Comparison of ENCODE assay signal across 10 mouse cellular contexts in genomic region chr9:96398165-96398564, GRCm38 (mm10). TPM values are rescaled to one million over a fixed set of nuclear protein-coding genes. Genes with fewer than 3 reads are reported as not detected.
DNase-seq lines count a peak whose midpoint lies in the region; ATAC-seq lines count a peak whose summit lies in the region.
"Had no signal": no experiment of that assay in that cellular context is flagged by ENCODE, and none has a peak within 500 bp of the region (broad histone marks: within the 10 kb centered on the region; RNA-seq: fewer than 3 reads in every experiment).

No protein-coding gene starts in this region.

- no peaks in the 10 kb centered on the region for H3K36me3 ChIP-seq in kidney, embryonic 14.5 days (ENCODE audit: control insufficient read depth, insufficient read depth, low read length)
- H3K36me3 ChIP-seq in limb, embryonic 13.5 days = no peaks in the 10 kb centered on the region

- ATAC-seq in frontal cortex, adult (ENCODE audit: low TSS enrichment) = peak; percentile 86
- ATAC-seq in kidney, embryonic 14.5 days (ENCODE audit: low FRiP score, low TSS enrichment) = no peak
- ATAC-seq in limb, embryonic 13.5 days (ENCODE audit: low FRiP score, low read depth) = 0 out of 2 replicates have a peak, but pooled peaks have one; percentile 11
- no peak for ATAC-seq in inflammation-experienced regulatory T-cells, adult 6 months

- H3K9ac ChIP-seq in kidney, embryonic 14.5 days (ENCODE audit: low read depth, low read length) = no peak overlapping the region
- H3K9ac ChIP-seq in limb, embryonic 13.5 days = no peak overlapping the region

- 43% methylated on average over 8 of the region's 8 CpGs for WGBS in kidney, embryonic 14.5 days
- WGBS in limb, embryonic 13.5 days = 51% methylated on average over 8 of the region's 8 CpGs

- no peaks in the 10 kb centered on the region for H3K9me3 ChIP-seq in kidney, embryonic 14.5 days (ENCODE audit: control insufficient read depth, low read length)
- no peaks in the 10 kb centered on the region for H3K9me3 ChIP-seq in limb, embryonic 13.5 days

- no peak overlapping the region for H3K27ac ChIP-seq in kidney, embryonic 14.5 days (ENCODE audit: low read depth, low read length)
- no peak overlapping the region; the same call in 1 of the 2 replicates for H3K27ac ChIP-seq in limb, embryonic 13.5 days

- DNase-seq in frontal cortex, postnatal 14 days (ENCODE audit: low spot score in 2 of 2) = no peak
- peak; percentile 31 to 53 for DNase-seq in kidney, postnatal 4 days
- DNase-seq in ZHBTc4 (ENCODE audit: low read depth, low spot score) = peak; percentile 48
- DNase-seq in thymus, postnatal 0 days (ENCODE audit: low spot score) = no peak
- DNase-seq: embryo, embryonic 11 days; gastrocnemius, postnatal 25 days had no signal

- H3K4me2 ChIP-seq in kidney, embryonic 14.5 days (replicated peaks; ENCODE audit: low read depth, low read length) = no peak overlapping the region
- H3K4me2 ChIP-seq in limb, embryonic 13.5 days (replicated peaks) = no peak overlapping the region

- no peak overlapping the region for H3K4me3 ChIP-seq in kidney, embryonic 14.5 days (ENCODE audit: low read length)
- H3K4me3 ChIP-seq in limb, embryonic 13.5 days = no peak overlapping the region

- H3K27me3 ChIP-seq in kidney, embryonic 14.5 days (ENCODE audit: control insufficient read depth, insufficient read depth, low read length) = no peaks in the 10 kb centered on the region
- H3K27me3 ChIP-seq in limb, embryonic 13.5 days = no peaks in the 10 kb centered on the region

- H3K4me1 ChIP-seq in kidney, embryonic 14.5 days (ENCODE audit: control insufficient read depth, insufficient read depth, low read length) = peaks cover 6% of the 10 kb centered on the region; the same call in 1 of the 2 replicates
- peaks cover 14% of the 10 kb centered on the region for H3K4me1 ChIP-seq in limb, embryonic 13.5 days

RNA-seq across cellular contexts. Expression of gene Atp1b3, which starts 33.9 kb away (rescaled TPM):
- 126 and 179 TPM in 2 replicates for polyA plus RNA-seq in kidney, embryonic 14.5 days (2014; fragmentation: Nextera tagmentation; extraction: Ambion mirVana)
- polyA plus RNA-seq in limb, embryonic 13.5 days (2015; fragmentation: Nextera tagmentation; extraction: Ambion mirVana) = 126 and 131 TPM in 2 replicates
- 100 to 1,000 TPM; 181 to 248 (median 245) TPM for polyA plus RNA-seq in inflammation-experienced regulatory T-cells, adult 6 months (2017; shearing (Covaris generic))
- 203 and 216 TPM in 2 replicates for polyA plus RNA-seq in thymus, postnatal 0 days (2015; fragmentation: Nextera tagmentation; extraction: Ambion mirVana)

Comparison
In these comparisons a context has a peak if more than half of its experiments do, and no peak if none do; other contexts are left out.
1. ATAC-seq: peak in frontal cortex, adult (single experiment) and limb, embryonic 13.5 days (single experiment); none in kidney, embryonic 14.5 days (single experiment) and inflammation-experienced regulatory T-cells, adult 6 months (single experiment).
2. DNase-seq: peak in kidney, postnatal 4 days (2 of 2) and ZHBTc4 (single experiment); none in frontal cortex, postnatal 14 days (0 of 2) and thymus, postnatal 0 days (single experiment).